Mouse (Mus musculus) lung, postnatal 0 days (tissue): ENCODE results near the gene Six6. TPM values are rescaled to one million over a fixed set of nuclear protein-coding genes. Genes with fewer than 3 reads are reported as not detected.

Experiments
- ATAC-seq: fragments of 200-750 bp; cut with Nextera tagmentation; 2 replicates; pipeline ENCODE4 v1.8.0; 2017; ENCODE audit warnings: moderate library complexity
- DNase-seq: peaks from one replicate; pipeline ENCODE4 v3.0.0-alpha.2; 2016; ENCODE audit warnings: low spot score
- H3K27ac ChIP-seq: fragments of 300-500 bp; sonication (generic); 2 replicates; pipeline ENCODE4 v1.5.1; 2014; ENCODE audit warnings: antibody characterized with exemption, mild to moderate bottlenecking, low read length, mixed read lengths
- H3K27me3 ChIP-seq: fragments of 300-500 bp; sonication (generic); replicated peaks from 2 replicates; pipeline ENCODE4 v1.6.1; 2014; ENCODE audit warnings: low read length, mixed read lengths; ENCODE audit not compliant: insufficient read depth
- H3K36me3 ChIP-seq: fragments of 300-500 bp; sonication (generic); 2 replicates; pipeline ENCODE4 v1.6.1; 2014; ENCODE audit warnings: low read length, mixed read lengths; ENCODE audit not compliant: insufficient read depth
- H3K4me1 ChIP-seq: fragments of 300-500 bp; sonication (generic); 2 replicates; pipeline ENCODE4 v1.6.1; 2014; ENCODE audit warnings: antibody characterized with exemption, low read depth, low read length, mixed read lengths; ENCODE audit not compliant: insufficient read depth
- H3K4me2 ChIP-seq: fragments of 300-500 bp; sonication (generic); replicated peaks from 2 replicates; pipeline ENCODE4 v1.6.1; 2014; ENCODE audit warnings: low read depth, mild to moderate bottlenecking, low read length, moderate library complexity, mixed read lengths
- H3K4me3 ChIP-seq: fragments of 300-500 bp; sonication (generic); 2 replicates; pipeline ENCODE4 v1.5.1; 2014; ENCODE audit warnings: low read depth, low read length
- H3K9ac ChIP-seq: fragments of 300-500 bp; sonication (generic); replicated peaks from 2 replicates; pipeline ENCODE4 v1.6.1; 2014; ENCODE audit warnings: low read depth, mild to moderate bottlenecking
- H3K9me3 ChIP-seq: fragments of 300-500 bp; sonication (generic); 2 replicates; pipeline ENCODE4 v1.6.1; 2016; ENCODE audit warnings: low read length, mixed read lengths
- CTCF ChIP-seq: IDR thresholded peaks from 2 replicates; pipeline ENCODE4 v1.5.1; 2016; ENCODE audit warnings: antibody characterized with exemption, mild to moderate bottlenecking
- EP300 ChIP-seq: IDR thresholded peaks from 2 replicates; pipeline ENCODE4 v1.6.1; 2016; ENCODE audit warnings: antibody characterized with exemption, mild to moderate bottlenecking, control low read depth
- WGBS: fragments of 180-500 bp; shearing (Covaris S2); extraction: QIAGEN DNeasy Blood & Tissue Kit; methylation state at CpG from one replicate; pipeline ENCODE4 v1.1.7; 2014; 5-methylcytosine and 5-hydroxymethylcytosine counted together
- polyA plus RNA-seq: library from polyadenylated mRNA; unstranded; fragments of >200 nt; fragmentation: Nextera tagmentation; extraction: Ambion mirVana; gene quantifications from 2 replicates; pipeline ENCODE4 v1.2.1, GENCODE M21; 2015

The Six6 gene
- polyA plus RNA-seq, 1 experiment from 2014 or later = not detected

DNA sequence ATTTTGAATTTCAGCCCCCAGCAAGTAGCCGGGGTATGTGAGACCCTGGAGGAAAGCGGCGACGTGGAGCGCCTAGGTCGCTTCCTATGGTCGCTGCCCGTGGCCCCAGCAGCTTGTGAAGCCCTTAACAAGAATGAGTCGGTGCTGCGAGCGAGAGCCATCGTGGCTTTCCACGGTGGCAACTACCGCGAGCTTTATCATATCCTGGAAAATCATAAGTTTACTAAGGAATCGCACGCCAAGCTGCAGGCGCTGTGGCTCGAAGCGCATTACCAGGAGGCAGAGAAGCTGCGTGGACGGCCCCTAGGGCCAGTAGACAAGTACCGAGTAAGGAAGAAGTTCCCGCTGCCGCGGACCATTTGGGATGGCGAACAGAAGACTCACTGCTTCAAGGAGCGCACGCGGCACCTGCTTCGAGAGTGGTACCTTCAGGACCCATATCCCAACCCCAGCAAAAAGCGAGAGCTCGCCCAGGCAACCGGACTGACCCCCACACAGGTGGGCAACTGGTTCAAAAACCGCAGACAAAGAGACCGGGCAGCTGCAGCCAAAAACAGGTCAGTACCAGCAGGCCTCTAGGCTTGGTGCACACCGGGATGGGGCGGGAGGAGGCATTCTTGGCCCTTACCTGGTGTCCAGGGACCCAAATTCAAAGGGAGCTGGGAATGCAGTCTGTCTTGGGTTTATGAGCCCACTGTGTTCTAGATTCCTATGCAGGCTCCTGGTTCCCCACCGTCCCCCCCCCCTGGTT lies 554 bp downstream of the Six6 start, which contains the start of gene 4930447C04Rik:
4930447C04Rik (minus strand) TSS at position 704 of the 751 bp plus-strand sequence.
- no peak within 1 kb of the TSS for H3K4me2 ChIP-seq
- H3K27me3 ChIP-seq = peaks cover 65% of the 10 kb centered on the region
- no peak for TF ChIP-seq CTCF
- no peak for TF ChIP-seq EP300
- H3K4me1 ChIP-seq = 0 out of 2 replicates have a peak, but pooled peaks cover under 1% of the 10 kb centered on the region
- ATAC-seq = no peak
- no peaks in the 10 kb centered on the region for H3K9me3 ChIP-seq
- no peaks in the 10 kb centered on the region for H3K36me3 ChIP-seq
- no peak within 1 kb of the TSS for H3K27ac ChIP-seq
- no peak within 1 kb of the TSS for H3K9ac ChIP-seq
- 2% methylated on average over 39 of the region's 39 CpGs for WGBS
- no peak for DNase-seq
- no peak within 1 kb of the TSS for H3K4me3 ChIP-seq

DNA sequence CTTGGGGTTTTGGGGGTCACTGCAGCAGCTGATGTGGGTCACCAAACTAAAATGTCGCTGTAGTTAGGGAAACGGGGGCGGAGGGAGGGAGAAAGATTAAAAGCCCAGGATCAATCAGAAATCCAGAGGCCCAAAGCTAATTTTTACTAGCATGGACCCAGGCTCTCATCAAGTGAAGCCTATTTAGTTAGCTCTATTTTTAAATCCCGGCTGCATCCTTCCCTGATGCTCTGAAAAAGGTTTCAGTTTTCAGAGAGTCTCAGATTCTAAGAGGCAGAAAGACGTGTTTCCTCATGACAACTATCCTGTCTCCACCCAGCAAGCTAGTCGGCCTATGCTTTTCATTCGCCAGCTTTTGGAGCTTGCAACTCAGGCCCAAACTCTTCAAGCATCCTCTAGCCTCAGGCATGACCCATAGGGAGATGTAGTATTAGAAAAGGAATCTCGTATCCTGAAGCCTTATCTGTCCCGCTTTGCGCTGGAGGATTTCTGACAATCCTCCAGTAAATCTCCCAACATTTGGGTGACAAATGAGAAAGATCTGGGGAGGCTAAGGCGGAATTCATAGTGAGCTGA lies 1.2 kb downstream of the Six6 start:
- Histone ChIP-seq H3K9me3 (no peaks in the 10 kb centered on the region), H3K36me3 (no peaks in the 10 kb centered on the region), H3K4me3 (no peak overlapping the region), H3K27me3 (peaks cover 71% of the 10 kb centered on the region), H3K4me1 (0 out of 2 replicates have a peak, but pooled peaks cover 5% of the 10 kb centered on the region), H3K27ac (no peak overlapping the region), H3K4me2 (no peak overlapping the region), H3K9ac (no peak overlapping the region)
- DNase-seq (no peak), ATAC-seq (no peak)
- WGBS = 5% methylated on average over 11 of the region's 11 CpGs
- TF ChIP-seq CTCF (no peak), EP300 (no peak)

DNA sequence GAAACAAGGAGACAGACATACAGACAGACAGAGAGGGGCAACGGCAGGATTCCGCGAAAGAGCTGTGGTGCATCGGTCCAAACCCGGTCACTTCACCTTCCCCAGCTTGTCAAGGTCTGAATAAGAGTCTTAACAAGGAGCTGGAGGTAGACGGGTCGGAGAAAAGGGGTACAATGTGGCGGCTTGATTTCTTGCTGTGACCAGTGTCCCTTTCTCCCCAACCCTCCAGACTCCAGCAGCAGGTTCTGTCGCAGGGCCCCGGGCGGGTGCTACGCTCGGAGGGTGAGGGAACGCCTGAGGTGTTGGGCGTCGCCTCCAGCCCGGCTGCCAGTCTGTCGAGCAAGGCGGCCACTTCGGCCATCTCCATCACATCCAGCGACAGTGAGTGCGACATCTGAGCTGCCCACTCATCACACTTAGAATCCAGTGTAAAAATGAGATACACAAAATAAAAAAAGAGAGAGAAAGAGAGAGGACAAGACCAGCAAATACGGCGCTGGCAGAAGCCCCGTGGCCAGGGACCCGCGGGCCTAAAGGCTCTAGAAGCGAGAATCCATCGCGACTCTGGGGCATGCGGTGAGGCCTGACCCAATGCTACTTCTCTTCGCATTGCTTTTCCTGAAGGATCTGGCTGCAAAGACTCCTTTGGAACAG lies 1.8 kb downstream of the Six6 start:
- Histone ChIP-seq H3K4me1 (0 out of 2 replicates have a peak, but pooled peaks cover 5% of the 10 kb centered on the region), H3K27me3 (peaks cover 78% of the 10 kb centered on the region), H3K27ac (no peak overlapping the region), H3K9ac (no peak overlapping the region), H3K36me3 (no peaks in the 10 kb centered on the region), H3K4me3 (no peak overlapping the region), H3K9me3 (no peaks in the 10 kb centered on the region), H3K4me2 (no peak overlapping the region)
- no peak for DNase-seq
- 1% methylated on average over 32 of the region's 32 CpGs for WGBS
- ATAC-seq = no peak
- TF ChIP-seq EP300 (no peak), CTCF (no peak)

- no peak for ATAC-seq
- WGBS = 28% methylated on average over 6 of the region's 6 CpGs
Observed at GRCm38 (mm10) chr12:72942171-72942570, 2.5 kb downstream of the Six6 start.

DNA sequence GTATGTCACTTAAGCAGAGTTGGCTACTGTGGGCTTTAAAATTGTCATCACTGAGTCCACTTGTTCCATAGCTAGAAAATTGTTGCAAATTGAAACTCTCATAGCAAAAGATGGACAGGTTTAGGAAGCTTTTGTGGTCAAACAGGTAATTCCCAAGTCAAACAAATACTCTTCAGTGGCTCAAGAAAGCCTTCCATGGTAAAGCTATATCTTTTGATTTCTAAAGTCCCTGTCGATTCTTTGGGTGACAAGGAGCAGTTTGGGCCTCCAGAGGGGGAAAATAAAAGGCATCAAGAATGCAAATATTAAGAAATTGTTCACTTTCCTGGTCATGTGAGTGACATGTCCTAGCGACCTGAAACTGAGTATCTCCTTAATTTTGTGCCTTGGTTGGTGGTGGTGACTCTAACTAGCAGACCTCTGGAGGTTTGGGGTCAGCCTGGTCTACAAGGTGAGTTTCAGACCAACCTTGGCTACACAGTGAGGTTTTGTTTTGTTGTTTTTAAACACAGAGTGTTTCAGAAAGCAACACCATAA lies 4.0 kb downstream of the Six6 start:
- Histone ChIP-seq H3K9me3 (no peaks in the 10 kb centered on the region), H3K4me1 (0 out of 2 replicates have a peak, but pooled peaks cover 5% of the 10 kb centered on the region), H3K27me3 (peaks cover 79% of the 10 kb centered on the region), H3K27ac (no peak overlapping the region), H3K4me2 (no peak overlapping the region), H3K4me3 (no peak overlapping the region), H3K36me3 (no peaks in the 10 kb centered on the region), H3K9ac (no peak overlapping the region)
- WGBS = 8% methylated on average over 2 of the region's 2 CpGs
- DNase-seq (no peak), ATAC-seq (no peak)
- no peak for TF ChIP-seq CTCF
- no peak for TF ChIP-seq EP300

More at GRCm38 (mm10) chr12:72942171-72942570, 2.5 kb downstream of the Six6 start:
- no peaks in the 10 kb centered on the region for H3K9me3 ChIP-seq
- no peak overlapping the region for H3K27ac ChIP-seq
- no peaks in the 10 kb centered on the region for H3K36me3 ChIP-seq
- no peak for TF ChIP-seq CTCF
- no peak for TF ChIP-seq EP300
- no peak overlapping the region for H3K9ac ChIP-seq
- no peak overlapping the region for H3K4me3 ChIP-seq
- H3K4me1 ChIP-seq = 0 out of 2 replicates have a peak, but pooled peaks cover 5% of the 10 kb centered on the region
- H3K27me3 ChIP-seq = peaks cover 79% of the 10 kb centered on the region
- no peak overlapping the region for H3K4me2 ChIP-seq
- no peak for DNase-seq
